Mouse (Mus musculus) hindbrain, postnatal 0 days (tissue): ENCODE data around the gene Por. TPM values are rescaled to one million over a fixed set of nuclear protein-coding genes. Genes with fewer than 3 reads are reported as not detected.

Source experiments
- ATAC-seq: fragments of 200-750 bp; cut with Nextera tagmentation; 2 replicates; pipeline ENCODE4 v1.8.0; 2017; ENCODE audit warnings: mild to moderate bottlenecking, moderate TSS enrichment, moderate library complexity
- DNase-seq: peaks from one replicate; pipeline ENCODE4 v3.0.0-alpha.2; 2015; ENCODE audit warnings: low spot score
- H3K27ac ChIP-seq: fragments of 300-500 bp; sonication (generic); 2 replicates; pipeline ENCODE4 v1.5.1; 2014; ENCODE audit warnings: mild to moderate bottlenecking
- H3K27me3 ChIP-seq: fragments of 300-500 bp; sonication (generic); 2 replicates; pipeline ENCODE4 v1.6.1; 2014; ENCODE audit warnings: low read length, mixed read lengths; ENCODE audit not compliant: insufficient read depth
- H3K36me3 ChIP-seq: fragments of 300-500 bp; sonication (generic); 2 replicates; pipeline ENCODE4 v1.6.1; 2014; ENCODE audit warnings: low read length, mixed read lengths; ENCODE audit not compliant: insufficient read depth
- H3K4me1 ChIP-seq: fragments of 300-500 bp; sonication (generic); 2 replicates; pipeline ENCODE4 v1.6.1; 2014; ENCODE audit warnings: antibody characterized with exemption, low read length, mixed read lengths; ENCODE audit not compliant: insufficient read depth
- H3K4me2 ChIP-seq: fragments of 300-500 bp; sonication (generic); 2 replicates; pipeline ENCODE4 v1.6.1; 2014; ENCODE audit warnings: low read depth, mild to moderate bottlenecking, low read length, moderate library complexity, mixed read lengths
- H3K4me3 ChIP-seq: fragments of 300-500 bp; sonication (generic); 2 replicates; pipeline ENCODE4 v1.5.1; 2014; ENCODE audit warnings: low read length
- H3K9ac ChIP-seq: fragments of 300-500 bp; sonication (generic); replicated peaks from 2 replicates; pipeline ENCODE4 v1.6.1; 2014; ENCODE audit warnings: mild to moderate bottlenecking, low read length, moderate library complexity, mixed read lengths
- H3K9me3 ChIP-seq: fragments of 300-500 bp; sonication (generic); 2 replicates; pipeline ENCODE4 v1.6.1; 2016; ENCODE audit warnings: low read length, mixed read lengths
- CTCF ChIP-seq: IDR thresholded peaks from 2 replicates; pipeline ENCODE4 v1.5.1; 2016; ENCODE audit warnings: antibody characterized with exemption, control low read depth, low read depth
- WGBS: fragments of 180-500 bp; shearing (Covaris S2); extraction: QIAGEN DNeasy Blood & Tissue Kit; methylation state at CpG from one replicate; pipeline ENCODE4 v1.1.7; 2014; 5-methylcytosine and 5-hydroxymethylcytosine counted together
- polyA plus RNA-seq: library from polyadenylated mRNA; unstranded; fragments of >200 nt; fragmentation: Nextera tagmentation; extraction: Ambion mirVana; gene quantifications from 2 replicates; pipeline ENCODE4 v1.2.1, GENCODE M21; 2015
- total RNA-seq: library from RNA; depleted of rRNA; stranded (reverse); fragments of >200 nt; gene quantifications from 2 replicates; pipeline ENCODE4 v1.2.3, GENCODE M21; 2014

Por gene
- total and polyA plus RNA-seq, 2 experiments from 2014 or later = 71.4 to 71.8 TPM

GRCm38 (mm10) chr5:135668071-135668470 is 1.8 kb upstream of the Por start:
- no peak for TF ChIP-seq CTCF
- 86% methylated on average over 7 of the region's 7 CpGs for WGBS

GRCm38 (mm10) chr5:135670881-135671280 is 1.0 kb downstream of the Por start:
- no peak for ATAC-seq

More at GRCm38 (mm10) chr5:135668071-135668470, 1.8 kb upstream of the Por start:
- DNase-seq (no peak), ATAC-seq (no peak)
- no peak overlapping the region for H3K27ac ChIP-seq
- no peaks in the 10 kb centered on the region for H3K4me1 ChIP-seq
- no peaks in the 10 kb centered on the region; the same call in 1 of the 2 replicates for H3K9me3 ChIP-seq
- H3K4me3 ChIP-seq = no peak overlapping the region
- no peak overlapping the region for H3K9ac ChIP-seq
- no peaks in the 10 kb centered on the region for H3K27me3 ChIP-seq
- H3K4me2 ChIP-seq = no peak overlapping the region
- H3K36me3 ChIP-seq = no peaks in the 10 kb centered on the region

GRCm38 (mm10) chr5:135672509-135672908 is 2.7 kb downstream of the Por start:
- Histone ChIP-seq H3K27ac (no peak overlapping the region), H3K4me2 (no peak overlapping the region), H3K27me3 (no peaks in the 10 kb centered on the region), H3K4me1 (0 out of 2 replicates have a peak, but pooled peaks cover 4% of the 10 kb centered on the region), H3K9me3 (no peaks in the 10 kb centered on the region), H3K9ac (no peak overlapping the region), H3K36me3 (no peaks in the 10 kb centered on the region), H3K4me3 (no peak overlapping the region)
- WGBS = 57% methylated on average over 4 of the region's 4 CpGs
- DNase-seq (no peak), ATAC-seq (no peak)
- no peak for TF ChIP-seq CTCF

More at GRCm38 (mm10) chr5:135670881-135671280, 1.0 kb downstream of the Por start:
- no peak overlapping the region for H3K4me2 ChIP-seq
- H3K27me3 ChIP-seq = no peaks in the 10 kb centered on the region
- H3K4me3 ChIP-seq = no peak overlapping the region
- H3K9ac ChIP-seq = no peak overlapping the region
- H3K36me3 ChIP-seq = no peaks in the 10 kb centered on the region
- no peak for DNase-seq
- 76% methylated on average over 2 of the region's 2 CpGs for WGBS
- 0 out of 2 replicates have a peak, but pooled peaks cover 4% of the 10 kb centered on the region for H3K4me1 ChIP-seq
- H3K9me3 ChIP-seq = no peaks in the 10 kb centered on the region; the same call in 1 of the 2 replicates
- H3K27ac ChIP-seq = no peak overlapping the region
- no peak for TF ChIP-seq CTCF

GRCm38 (mm10) chr5:135672980-135673379 is 3.1 kb downstream of the Por start:
- no peak for TF ChIP-seq CTCF
- no peaks in the 10 kb centered on the region for H3K9me3 ChIP-seq
- H3K36me3 ChIP-seq = no peaks in the 10 kb centered on the region
- ATAC-seq = no peak
- 0 out of 2 replicates have a peak, but pooled peaks cover 4% of the 10 kb centered on the region for H3K4me1 ChIP-seq
- H3K27me3 ChIP-seq = no peaks in the 10 kb centered on the region
- no peak for DNase-seq
- WGBS = 37% methylated on average over 5 of the region's 5 CpGs
- no peak overlapping the region for H3K4me2 ChIP-seq
- no peak overlapping the region for H3K4me3 ChIP-seq
- H3K27ac ChIP-seq = no peak overlapping the region
- H3K9ac ChIP-seq = no peak overlapping the region

GRCm38 (mm10) chr5:135674349-135674775 is 4.5 kb downstream of the Por start:
- TF ChIP-seq CTCF = no peak

GRCm38 (mm10) chr5:135674821-135675220 is 5.0 kb downstream of the Por start:
- WGBS = 0% methylated on average over 11 of the region's 11 CpGs
- no peak overlapping the region for H3K9ac ChIP-seq

More at GRCm38 (mm10) chr5:135674349-135674775, 4.5 kb downstream of the Por start:
- Histone ChIP-seq H3K9ac (no peak overlapping the region), H3K27ac (peak overlapping the region; percentile 67), H3K27me3 (no peaks in the 10 kb centered on the region), H3K36me3 (no peaks in the 10 kb centered on the region), H3K9me3 (no peaks in the 10 kb centered on the region), H3K4me3 (no peak overlapping the region), H3K4me1 (0 out of 2 replicates have a peak, but pooled peaks cover 4% of the 10 kb centered on the region), H3K4me2 (no peak overlapping the region)
- 10% methylated on average over 3 of the region's 3 CpGs for WGBS
- DNase-seq (peak; percentile 46), ATAC-seq (peak; percentile 61)

GRCm38 (mm10) chr5:135676696-135677095 is 6.9 kb downstream of the Por start:
- ATAC-seq (no peak), DNase-seq (no peak)
- no peak overlapping the region for H3K4me3 ChIP-seq
- no peak overlapping the region for H3K27ac ChIP-seq
- no peaks in the 10 kb centered on the region for H3K9me3 ChIP-seq
- H3K4me1 ChIP-seq = 0 out of 2 replicates have a peak, but pooled peaks cover 4% of the 10 kb centered on the region
- 79% methylated on average over 3 of the region's 3 CpGs for WGBS
- no peaks in the 10 kb centered on the region for H3K27me3 ChIP-seq
- no peaks in the 10 kb centered on the region for H3K36me3 ChIP-seq
- H3K9ac ChIP-seq = no peak overlapping the region
- no peak overlapping the region for H3K4me2 ChIP-seq
- no peak for TF ChIP-seq CTCF

More at GRCm38 (mm10) chr5:135674821-135675220, 5.0 kb downstream of the Por start:
- H3K4me2 ChIP-seq = peak overlapping the region; percentile 31
- H3K36me3 ChIP-seq = no peaks in the 10 kb centered on the region
- ATAC-seq = peak; percentile 89
- H3K9me3 ChIP-seq = no peaks in the 10 kb centered on the region
- no peak for TF ChIP-seq CTCF
- no peaks in the 10 kb centered on the region for H3K27me3 ChIP-seq
- H3K4me3 ChIP-seq = no peak overlapping the region
- H3K4me1 ChIP-seq = 0 out of 2 replicates have a peak, but pooled peaks cover 4% of the 10 kb centered on the region
- peak; percentile 92 for DNase-seq
- peak overlapping the region; percentile 67 for H3K27ac ChIP-seq
